Mouse (Mus musculus) CH12.LX (cell line): ENCODE results near the gene Sdcbp2.

Source experiments
- CTCF ChIP-seq, 2 experiments: IDR thresholded peaks in 1 of 2; conservative IDR thresholded peaks in 1 of 2; 2 replicates each; pipeline ENCODE4 v1.5.1; 2011 to 2012; ENCODE audit warnings: low read depth in 2 of 2, low read length in 2 of 2, improper control_type of control experiment in 1 of 2, inconsistent platforms in 1 of 2, mild to moderate bottlenecking in 1 of 2, moderate library complexity in 1 of 2
- E2F4 ChIP-seq: IDR thresholded peaks from 2 replicates; pipeline ENCODE4 v1.6.1; 2011; ENCODE audit warnings: low read depth, low read length, improper control_type of control experiment; ENCODE audit not compliant: insufficient replicate concordance
- EP300 ChIP-seq: IDR thresholded peaks from 2 replicates; pipeline ENCODE4 v1.6.1; 2011; ENCODE audit warnings: low read length, improper control_type of control experiment
- GABPA ChIP-seq: IDR thresholded peaks from 2 replicates; pipeline ENCODE4 v1.6.1; 2012; ENCODE audit warnings: low read depth, low read length, improper control_type of control experiment, inconsistent platforms; ENCODE audit not compliant: insufficient replicate concordance
- MAZ ChIP-seq: IDR thresholded peaks from 2 replicates; pipeline ENCODE4 v1.6.1; 2012; ENCODE audit warnings: low read depth, mild to moderate bottlenecking, inconsistent platforms, low read length, improper control_type of control experiment, moderate library complexity
- POLR2AphosphoS2 ChIP-seq: IDR thresholded peaks from 2 replicates; pipeline ENCODE4 v1.6.1; 2011; ENCODE audit warnings: low read depth, low read length, improper control_type of control experiment
- TCF12 ChIP-seq: IDR thresholded peaks from 2 replicates; pipeline ENCODE4 v1.6.1; 2014; ENCODE audit warnings: low read depth, mild to moderate bottlenecking, inconsistent platforms, low read length, improper control_type of control experiment
- USF2 ChIP-seq: conservative IDR thresholded peaks from 2 replicates; pipeline ENCODE4 v1.6.1; 2011; ENCODE audit warnings: low read depth, low read length, improper control_type of control experiment

- TF ChIP-seq CTCF (conservative IDR thresholded peaks at IDR 0.05 in 1 of 2, IDR thresholded peaks at IDR 0.05 in 1 of 2; ENCODE audit: low read depth in 2 of 2, low read length in 2 of 2), result no peak
- TF ChIP-seq GABPA, result no peak
- no peak for TF ChIP-seq POLR2AphosphoS2
- no peak for TF ChIP-seq MAZ
- TF ChIP-seq TCF12, result no peak
- TF ChIP-seq USF2, result no peak
- no peak for TF ChIP-seq E2F4
- no peak for TF ChIP-seq EP300
These were observed 36.0 kb downstream of the Sdcbp2 start for GRCm38 (mm10) chr2:151608435-151608834.
